Mouse (Mus musculus): Measurements from ENCODE around the gene Knl1.

DNA sequence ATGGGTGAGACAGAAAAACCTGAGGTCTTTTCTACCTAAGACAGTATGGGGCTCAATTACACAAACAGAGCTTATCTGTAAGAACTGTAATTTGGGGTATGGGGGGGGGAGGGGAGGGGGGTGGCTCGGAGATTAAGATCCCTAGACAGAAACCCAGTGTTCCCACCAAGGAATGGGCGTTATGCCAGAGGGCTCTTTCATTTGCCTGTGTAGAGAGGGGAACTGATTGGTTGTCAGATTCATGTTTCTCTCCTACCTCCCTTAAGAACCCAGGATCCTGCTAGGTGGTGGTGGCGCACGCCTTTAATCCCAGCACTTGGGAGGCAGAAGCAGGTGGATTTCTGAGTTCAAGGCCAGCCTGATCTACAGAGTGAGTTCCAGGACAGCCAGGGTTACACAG lies 27.4 kb upstream of the Knl1 start:
- no peak for TF ChIP-seq CTCF (IDR thresholded peaks at IDR 0.05; ENCODE audit: low read depth)
- TF ChIP-seq EP300 (IDR thresholded peaks at IDR 0.05; ENCODE audit: low read depth) = no peak
